Mouse (Mus musculus): ENCODE data around the gene Rnaseh1.

Gene Rnaseh1

GRCm38 (mm10) chr12:28649141-28650110, at the start of gene Rnaseh1:
TSS of gene Rnaseh1 (plus strand) at chr12:28649602.
- peak; percentile 84 to 88 for DNase-seq (ENCODE audit: low spot score in 2 of 2)

- no peak for DNase-seq (ENCODE audit: low spot score in 2 of 2)
These were observed 47.1 kb upstream of the Rnaseh1 start for GRCm38 (mm10) chr12:28602259-28602658.

GRCm38 (mm10) chr12:28603494-28603893, 45.9 kb upstream of the Rnaseh1 start:
- DNase-seq (ENCODE audit: low spot score in 2 of 2) = no peak

- DNase-seq (ENCODE audit: low spot score in 2 of 2) = no peak
These were observed 41.7 kb upstream of the Rnaseh1 start for GRCm38 (mm10) chr12:28607546-28608305.

DNA sequence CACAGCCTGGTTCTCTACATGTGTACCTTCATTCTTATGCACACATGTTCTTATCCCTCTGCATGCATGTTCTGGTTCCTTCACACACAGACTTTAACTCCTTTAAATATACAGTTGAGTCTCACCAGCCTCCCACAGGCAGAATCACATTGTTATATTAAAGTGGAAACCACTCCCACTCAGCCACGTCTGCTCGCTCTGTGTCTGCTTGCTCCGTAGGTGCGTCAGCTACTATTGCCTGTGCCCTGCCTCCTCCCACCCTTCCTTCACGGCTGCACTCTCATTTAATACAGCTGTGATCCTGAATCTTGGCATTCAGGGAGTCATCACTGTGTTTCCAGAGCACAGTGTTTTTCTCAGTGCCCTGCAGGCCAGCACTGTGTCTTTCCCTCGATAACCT, 37.0 kb upstream of the Rnaseh1 start:
- no peak for DNase-seq (ENCODE audit: low spot score in 2 of 2)

DNA sequence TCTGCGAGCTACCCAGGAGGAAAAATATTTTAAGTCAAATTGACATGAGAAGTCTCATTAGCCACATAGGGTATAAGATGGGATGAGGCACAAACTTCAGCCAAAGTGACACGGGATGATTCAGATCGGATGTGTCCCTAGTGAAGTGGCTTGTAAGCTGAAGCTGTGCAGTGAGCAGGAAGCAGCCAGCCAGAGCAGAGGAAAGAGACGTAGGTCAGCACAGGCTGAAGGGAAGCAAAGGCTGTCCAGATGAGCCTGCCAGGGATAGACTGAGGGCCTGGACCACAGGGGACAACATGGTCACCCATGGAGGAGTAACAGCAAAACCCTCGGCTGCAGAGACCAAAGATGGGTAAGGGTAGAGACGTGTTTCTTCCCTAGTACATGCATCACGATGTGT, 35.0 kb upstream of the Rnaseh1 start:
- DNase-seq (ENCODE audit: low spot score in 2 of 2) = no peak

- no peak for DNase-seq (ENCODE audit: low spot score in 2 of 2)
These were observed 32.1 kb upstream of the Rnaseh1 start for GRCm38 (mm10) chr12:28617297-28617696.

- DNase-seq (ENCODE audit: low spot score in 2 of 2) = no peak
These were observed 27.8 kb upstream of the Rnaseh1 start for GRCm38 (mm10) chr12:28621451-28622166.

DNA sequence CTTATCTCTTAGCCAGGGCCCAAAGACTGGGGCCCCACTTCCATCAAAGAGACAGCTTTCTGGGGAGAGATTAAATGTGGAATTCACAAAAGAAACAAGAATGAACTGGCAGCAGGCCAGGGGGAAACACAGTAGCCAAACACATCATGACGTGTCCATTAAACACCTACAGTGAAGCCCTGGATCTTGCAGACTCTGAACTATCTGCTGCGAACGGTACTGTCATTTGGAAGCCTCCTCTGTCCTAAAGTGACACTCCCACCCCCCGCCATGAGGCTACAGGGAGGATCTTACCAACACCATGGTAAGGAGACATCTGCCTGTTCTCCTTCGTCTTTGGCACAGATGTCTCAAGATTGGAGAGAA, 27.3 kb upstream of the Rnaseh1 start:
- no peak for DNase-seq (ENCODE audit: low spot score in 2 of 2)

- no peak for DNase-seq (ENCODE audit: low spot score in 2 of 2)
These were observed 26.8 kb upstream of the Rnaseh1 start for GRCm38 (mm10) chr12:28622641-28623040.

- DNase-seq (ENCODE audit: low spot score in 2 of 2) = no peak
These were observed 26.2 kb upstream of the Rnaseh1 start, which contains the start of gene Colec11 for GRCm38 (mm10) chr12:28623195-28623594. TSS of gene Colec11 (minus strand) at chr12:28623377.

DNA sequence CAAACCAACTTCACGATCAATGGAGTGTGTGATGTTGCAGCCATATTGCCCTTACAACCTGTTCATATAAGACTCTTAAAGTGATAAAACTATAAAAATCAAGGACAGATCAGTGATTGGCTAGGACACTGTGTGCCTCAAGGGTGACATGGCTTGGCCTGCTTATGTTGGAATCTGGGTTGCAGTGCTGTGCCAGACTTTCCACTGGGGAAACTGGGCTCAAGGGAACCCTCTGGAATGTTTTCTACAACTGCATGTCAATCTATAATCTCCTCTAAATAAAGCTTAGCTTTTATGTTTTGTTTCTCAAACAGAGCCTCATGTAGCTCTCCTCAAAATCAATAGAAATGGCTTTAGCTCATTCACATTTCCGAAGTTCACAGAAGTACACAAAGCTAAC, 25.2 kb upstream of the Rnaseh1 start:
- DNase-seq (ENCODE audit: low spot score in 2 of 2) = no peak

DNA sequence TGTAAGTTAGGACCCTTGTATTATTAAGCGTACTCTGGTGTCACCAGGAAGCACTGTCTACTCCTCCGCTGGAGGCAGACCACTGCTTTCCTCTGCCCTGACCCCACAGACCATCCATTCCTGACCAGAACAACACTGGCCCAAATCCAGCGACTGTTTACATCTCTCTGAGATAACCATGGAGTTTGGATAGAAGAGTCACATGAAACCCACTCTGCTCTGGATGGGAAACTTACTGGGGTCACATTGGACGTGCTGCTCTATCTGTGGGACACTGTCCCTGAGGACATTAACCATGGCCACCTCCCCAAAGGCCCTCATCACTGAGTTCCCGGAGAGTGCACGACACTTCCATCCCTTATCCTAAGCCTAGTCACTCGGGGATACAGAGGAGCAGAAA, 24.0 kb upstream of the Rnaseh1 start:
- DNase-seq (ENCODE audit: low spot score in 2 of 2) = no peak

DNA sequence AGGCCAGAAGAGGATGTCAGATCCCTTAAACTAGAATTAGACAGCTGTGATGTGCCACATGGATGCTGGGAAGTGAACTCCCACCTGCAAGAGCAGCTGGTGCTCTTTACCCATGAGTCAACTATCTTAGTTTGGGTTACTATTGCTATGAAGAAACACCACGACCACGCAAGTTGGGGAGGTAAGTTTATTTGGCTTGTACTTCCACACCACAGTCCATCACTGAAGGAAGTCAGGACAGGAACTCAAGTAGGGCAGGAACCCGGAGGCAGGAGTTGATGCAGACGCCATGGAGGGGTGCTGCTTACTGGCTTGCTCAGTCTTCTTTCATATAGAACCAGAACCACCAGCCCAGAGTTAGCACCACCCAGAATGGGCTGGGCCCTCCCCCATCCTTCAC, 22.3 kb upstream of the Rnaseh1 start:
- no peak for DNase-seq (ENCODE audit: low spot score in 2 of 2)

GRCm38 (mm10) chr12:28628436-28628835, 21.0 kb upstream of the Rnaseh1 start:
- no peak for DNase-seq (ENCODE audit: low spot score in 2 of 2)

DNA sequence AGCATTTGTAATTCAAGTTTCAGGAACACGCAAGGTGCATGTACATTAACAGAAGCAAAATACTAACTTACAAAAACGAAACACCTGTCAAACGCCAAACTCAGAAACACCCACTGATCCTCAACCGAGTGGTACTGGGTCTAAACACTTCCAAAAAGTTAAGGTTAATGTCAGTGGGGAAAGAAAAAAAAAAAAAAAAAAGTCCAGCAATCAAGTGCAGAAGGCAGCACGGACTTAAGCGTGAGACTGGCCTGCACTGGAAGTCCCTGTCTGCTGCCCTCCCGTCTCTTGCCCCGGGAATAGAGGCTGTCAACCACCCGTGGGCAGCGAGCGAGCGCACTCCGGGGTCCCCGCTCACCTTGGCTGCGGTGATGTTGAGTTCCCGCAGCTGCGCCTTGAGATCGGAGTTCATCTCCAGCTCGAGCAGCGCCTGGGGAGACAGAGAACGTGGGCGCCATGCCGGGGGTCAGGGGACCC, 14.3 kb upstream of the Rnaseh1 start:
- no peak for DNase-seq (ENCODE audit: low spot score in 2 of 2)

- peak; percentile 90 to 94 for DNase-seq (ENCODE audit: low spot score in 2 of 2)
These were observed 13.6 kb upstream of the Rnaseh1 start, which contains the start of gene Rps7 for GRCm38 (mm10) chr12:28635535-28636476. TSS of gene Rps7 (minus strand) at chr12:28635953.

- no peak for DNase-seq (ENCODE audit: low spot score in 2 of 2)
These were observed 12.9 kb upstream of the Rnaseh1 start for GRCm38 (mm10) chr12:28636543-28636942.

GRCm38 (mm10) chr12:28638778-28639177, 10.6 kb upstream of the Rnaseh1 start:
- DNase-seq (ENCODE audit: low spot score in 2 of 2) = no peak

- DNase-seq (ENCODE audit: low spot score in 2 of 2) = no peak
These were observed 13.2 kb downstream of the Rnaseh1 start for GRCm38 (mm10) chr12:28662628-28663027.

GRCm38 (mm10) chr12:28666734-28667133, 17.3 kb downstream of the Rnaseh1 start:
- no peak for DNase-seq (ENCODE audit: low spot score in 2 of 2)
